Mouse (Mus musculus) common myeloid progenitor, adult 5-6 weeks (primary cell): ENCODE data around the gene 2610507B11Rik. TPM values are rescaled to one million over a fixed set of nuclear protein-coding genes. Genes with fewer than 3 reads are reported as not detected.

Source experiments
- ATAC-seq: replicated peaks from 2 replicates; pipeline ENCODE4 v1.8.0; 2016; ENCODE audit warnings: low read depth, mild to moderate bottlenecking, moderate TSS enrichment, inconsistent platforms; ENCODE audit not compliant: poor library complexity, severe bottlenecking
- total RNA-seq: library from RNA; stranded (forward); fragments of 200-1000, 187-1606 nt; gene quantifications from 2 replicates; pipeline ENCODE4 v1.2.3, GENCODE M21; 2017

Gene 2610507B11Rik
- total RNA-seq, 1 experiment from 2014 or later, result 88.7 TPM

GRCm38 (mm10) chr11:78332676-78333075, 71.1 kb downstream of the 2610507B11Rik start:
- ATAC-seq, result no peak

GRCm38 (mm10) chr11:78333992-78334391, 72.4 kb downstream of the 2610507B11Rik start:
- ATAC-seq, result no peak

GRCm38 (mm10) chr11:78337040-78337439, 75.5 kb downstream of the 2610507B11Rik start:
- ATAC-seq, result no peak

Other genes starting within 250 kb of the 2610507B11Rik start
- 12.1 and 12.8 TPM in 2 replicates for gene Dhrs13, start 229.5 kb upstream of the 2610507B11Rik start, total RNA-seq
- 29.7 and 38.4 TPM in 2 replicates for gene Flot2, start 223.8 kb upstream of the 2610507B11Rik start, total RNA-seq
- gene Eral1, start 181.4 kb upstream of the 2610507B11Rik start, total RNA-seq, result 19.3 and 25.5 TPM in 2 replicates
- 6.5 and 7.2 TPM in 2 replicates for gene Fam222b, start 167.1 kb upstream of the 2610507B11Rik start, total RNA-seq
- gene Traf4, start 96.2 kb upstream of the 2610507B11Rik start, total RNA-seq, result 6.9 and 10.2 TPM in 2 replicates
- gene Nek8, start 85.1 kb upstream of the 2610507B11Rik start, total RNA-seq, result 7.1 and 8.2 TPM in 2 replicates
- gene Tlcd1, start 85.0 kb upstream of the 2610507B11Rik start, total RNA-seq, result 7.9 and 8.1 TPM in 2 replicates
- 3,236 and 3,976 TPM in 2 replicates for gene Rpl23a, start 78.2 kb upstream of the 2610507B11Rik start, total RNA-seq
- gene Rab34, start 73.3 kb upstream of the 2610507B11Rik start, total RNA-seq, result 2.0 and 2.8 TPM in 2 replicates
- 1.8 TPM in 1 of 2 replicates, not detected in the other for gene Proca1, start 68.4 kb upstream of the 2610507B11Rik start, total RNA-seq
- 42.2 and 57.7 TPM in 2 replicates for gene Sdf2, start 16.0 kb upstream of the 2610507B11Rik start, total RNA-seq
- 47.7 and 49.6 TPM in 2 replicates for gene Supt6, start 15.8 kb upstream of the 2610507B11Rik start, total RNA-seq
- gene BC030499, start 29.1 kb downstream of the 2610507B11Rik start, total RNA-seq, result 0.09 TPM in 1 of 2 replicates, not detected in the other
- 45.9 and 52.4 TPM in 2 replicates for gene Spag5, start 39.8 kb downstream of the 2610507B11Rik start, total RNA-seq
- gene Aldoc, start 61.2 kb downstream of the 2610507B11Rik start, total RNA-seq, result 1.4 TPM in 1 of 2 replicates, not detected in the other
- 12.6 and 17.9 TPM in 2 replicates for gene Pigs, start 66.7 kb downstream of the 2610507B11Rik start, total RNA-seq
- 13.5 and 33.7 TPM in 2 replicates for gene Unc119, start 81.7 kb downstream of the 2610507B11Rik start, total RNA-seq
- not detected in 2 replicates for gene Foxn1, start 124.8 kb downstream of the 2610507B11Rik start, total RNA-seq
- gene Slc13a2, start 160.5 kb downstream of the 2610507B11Rik start, total RNA-seq, result not detected in 2 replicates
- 0.58 and 2.7 TPM in 2 replicates for gene Slc46a1, start 203.9 kb downstream of the 2610507B11Rik start, total RNA-seq
- gene Sarm1, start 236.0 kb downstream of the 2610507B11Rik start, total RNA-seq, result not detected in 2 replicates
- not detected in 2 replicates for gene Vtn, start 237.3 kb downstream of the 2610507B11Rik start, total RNA-seq
- gene Sebox, start 241.7 kb downstream of the 2610507B11Rik start, total RNA-seq, result 0.82 TPM in 1 of 2 replicates, not detected in the other